Mouse (Mus musculus): ENCODE measurements around the gene Vkorc1l1. TPM values are rescaled to one million over a fixed set of nuclear protein-coding genes. Genes with fewer than 3 reads are reported as not detected.

Vkorc1l1 gene
- polyA plus RNA-seq (2014; fragmentation: Nextera tagmentation; extraction: Ambion mirVana) = 13.1 and 14.5 TPM in 2 replicates

GRCm38 (mm10) chr5:129941495-129942045 is at the start of gene Vkorc1l1:
Gene Vkorc1l1 (plus strand): TSS chr5:129941970.
- peak within 1 kb of the TSS; percentile 89 for H3K9ac ChIP-seq (ENCODE audit: low read length)
- H3K4me3 ChIP-seq (ENCODE audit: control insufficient read depth in 1 of 2, insufficient read depth in 1 of 2, low read depth in 1 of 2, low read length in 2 of 2) = peak within 1 kb of the TSS; percentile 76 to 84
- peak within 1 kb of the TSS; percentile 21 to 75; a peak in 3 of 4 replicates for H3K27ac ChIP-seq (replicated peaks in 1 of 2; ENCODE audit: control insufficient read depth in 1 of 2, insufficient read depth in 1 of 2, low read depth in 2 of 2, low read length in 2 of 2)
- H3K36me3 ChIP-seq (ENCODE audit: control insufficient read depth, insufficient read depth, low read length) = no peaks in the 10 kb centered on the region; the same call in 1 of the 2 replicates
- WGBS = 1% methylated on average over 52 of the region's 59 CpGs
- no peaks in the 10 kb centered on the region for H3K27me3 ChIP-seq (ENCODE audit: control insufficient read depth, insufficient read depth, low read length)
- peak within 1 kb of the TSS; percentile 90 for H3K4me2 ChIP-seq (ENCODE audit: low read length)
- 0 out of 4 replicates have a peak, but pooled peaks cover 0 to 7% of the 10 kb centered on the region in 2 experiments for H3K4me1 ChIP-seq (ENCODE audit: control insufficient read depth in 2 of 2, insufficient read depth in 2 of 2, low read length in 2 of 2)
- peak; percentile 96 for ATAC-seq (ENCODE audit: insufficient number of reproducible peaks, insufficient read depth, low FRiP score, low read depth)
- no peaks in the 10 kb centered on the region for H3K9me3 ChIP-seq (ENCODE audit: control insufficient read depth, low read length)

DNA sequence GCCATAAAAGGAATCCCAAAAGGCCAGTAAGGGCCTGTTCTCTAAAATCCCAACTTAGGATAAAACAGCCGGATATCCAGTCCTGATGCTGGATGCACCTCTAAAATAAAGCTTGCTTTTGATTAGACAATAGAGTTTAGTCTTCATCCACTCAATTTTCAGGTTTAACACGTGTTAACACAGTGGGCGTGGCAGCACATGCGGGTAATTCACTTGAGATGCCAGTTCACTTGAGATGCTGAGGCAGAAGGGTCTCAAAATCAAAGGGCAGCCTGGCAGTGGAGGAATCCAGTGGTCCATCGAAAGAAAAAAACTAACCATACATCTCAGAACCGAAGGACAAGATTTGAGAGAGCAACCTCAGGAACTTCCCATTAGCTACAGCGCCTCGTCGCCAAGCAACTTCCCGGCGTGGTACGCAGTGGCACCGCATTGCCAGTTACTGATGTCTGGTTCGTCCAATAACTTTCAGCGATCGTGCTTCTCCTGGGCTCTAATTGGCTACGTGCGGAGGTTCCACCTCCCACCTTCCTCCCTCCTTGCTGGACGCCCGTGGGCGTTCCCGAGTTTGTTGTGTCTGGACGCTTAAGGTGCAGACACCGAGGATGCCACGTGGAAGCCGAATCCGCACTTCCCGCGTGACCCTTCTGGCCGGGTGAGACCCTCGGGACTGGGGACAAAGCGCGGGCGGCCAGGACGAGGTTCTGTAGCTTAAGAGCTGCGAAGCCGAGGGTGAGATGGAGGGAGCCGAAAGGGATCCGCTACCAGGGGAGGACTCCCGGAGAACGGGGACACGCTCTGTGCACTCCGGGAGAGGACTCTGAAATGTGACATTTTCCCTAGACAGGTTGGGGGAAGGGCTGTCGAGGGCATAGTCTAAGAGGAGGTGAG is 46.3 kb upstream of the Vkorc1l1 start, which contains the start of gene Zbed5:
Gene Zbed5, plus strand, starts transcription at position 526 of the 891 bp plus-strand sequence.
- Histone ChIP-seq H3K9me3 (ENCODE audit: control insufficient read depth, low read length) (no peaks in the 10 kb centered on the region), H3K27ac (replicated peaks in 1 of 2; ENCODE audit: control insufficient read depth in 1 of 2, insufficient read depth in 1 of 2, low read depth in 2 of 2, low read length in 2 of 2) (no peak within 1 kb of the TSS), H3K4me2 (ENCODE audit: low read length) (peak within 1 kb of the TSS; percentile 88), H3K4me3 (ENCODE audit: control insufficient read depth in 1 of 2, insufficient read depth in 1 of 2, low read depth in 1 of 2, low read length in 2 of 2) (peak within 1 kb of the TSS; percentile 62 to 79), H3K36me3 (ENCODE audit: control insufficient read depth, insufficient read depth, low read length) (no peaks in the 10 kb centered on the region), H3K27me3 (ENCODE audit: control insufficient read depth, insufficient read depth, low read length) (no peaks in the 10 kb centered on the region), H3K9ac (ENCODE audit: low read length) (peak within 1 kb of the TSS; percentile 68), H3K4me1 (ENCODE audit: control insufficient read depth in 2 of 2, insufficient read depth in 2 of 2, low read length in 2 of 2) (peaks cover 0 to 6% of the 10 kb centered on the region in 2 experiments; a peak in 1 of 4 replicates)
- 2% methylated on average over 44 of the region's 44 CpGs for WGBS
- ATAC-seq (ENCODE audit: insufficient number of reproducible peaks, insufficient read depth, low FRiP score, low read depth) = peak; percentile 96

GRCm38 (mm10) chr5:129898449-129898848 is 43.3 kb upstream of the Vkorc1l1 start, which contains the start of gene Phkg1:
Gene Phkg1 (minus strand): TSS chr5:129898549.
- no peak within 1 kb of the TSS for H3K9ac ChIP-seq (ENCODE audit: low read length)
- H3K4me1 ChIP-seq (ENCODE audit: control insufficient read depth in 2 of 2, insufficient read depth in 2 of 2, low read length in 2 of 2) = peaks cover 0 to 6% of the 10 kb centered on the region in 2 experiments; a peak in 1 of 4 replicates
- H3K36me3 ChIP-seq (ENCODE audit: control insufficient read depth, insufficient read depth, low read length) = peaks cover 9% of the 10 kb centered on the region
- H3K4me2 ChIP-seq (ENCODE audit: low read length) = no peak within 1 kb of the TSS
- no peak for ATAC-seq (ENCODE audit: insufficient number of reproducible peaks, insufficient read depth, low FRiP score, low read depth)
- no peaks in the 10 kb centered on the region for H3K27me3 ChIP-seq (ENCODE audit: control insufficient read depth, insufficient read depth, low read length)
- H3K27ac ChIP-seq (replicated peaks in 1 of 2; ENCODE audit: control insufficient read depth in 1 of 2, insufficient read depth in 1 of 2, low read depth in 2 of 2, low read length in 2 of 2) = no peak within 1 kb of the TSS
- no peak within 1 kb of the TSS for H3K4me3 ChIP-seq (ENCODE audit: control insufficient read depth in 1 of 2, insufficient read depth in 1 of 2, low read depth in 1 of 2, low read length in 2 of 2)
- 100% methylated on average over 1 of the region's 1 CpGs for WGBS
- H3K9me3 ChIP-seq (ENCODE audit: control insufficient read depth, low read length) = no peaks in the 10 kb centered on the region

- Histone ChIP-seq H3K27me3 (ENCODE audit: control insufficient read depth, insufficient read depth, low read length) (no peaks in the 10 kb centered on the region), H3K9me3 (ENCODE audit: control insufficient read depth, low read length) (no peaks in the 10 kb centered on the region), H3K4me2 (ENCODE audit: low read length) (peak overlapping the region; percentile 86), H3K36me3 (ENCODE audit: control insufficient read depth, insufficient read depth, low read length) (peaks cover 1% of the 10 kb centered on the region), H3K4me3 (ENCODE audit: control insufficient read depth in 1 of 2, insufficient read depth in 1 of 2, low read depth in 1 of 2, low read length in 2 of 2) (peak overlapping the region; percentile 73 to 89; a peak in 3 of 4 replicates), H3K4me1 (ENCODE audit: control insufficient read depth in 2 of 2, insufficient read depth in 2 of 2, low read length in 2 of 2) (0 out of 4 replicates have a peak, but pooled peaks cover 0 to 3% of the 10 kb centered on the region in 2 experiments), H3K27ac (replicated peaks in 1 of 2; ENCODE audit: control insufficient read depth in 1 of 2, insufficient read depth in 1 of 2, low read depth in 2 of 2, low read length in 2 of 2) (peak overlapping the region in 1 of 2 experiments; percentile 55; a peak in 2 of 4 replicates), H3K9ac (ENCODE audit: low read length) (peak overlapping the region; percentile 86)
- 27% methylated on average over 4 of the region's 4 CpGs for WGBS
- no peak for ATAC-seq (ENCODE audit: insufficient number of reproducible peaks, insufficient read depth, low FRiP score, low read depth)
Measured at GRCm38 (mm10) chr5:129907775-129908174, 34.0 kb upstream of the Vkorc1l1 start.

DNA sequence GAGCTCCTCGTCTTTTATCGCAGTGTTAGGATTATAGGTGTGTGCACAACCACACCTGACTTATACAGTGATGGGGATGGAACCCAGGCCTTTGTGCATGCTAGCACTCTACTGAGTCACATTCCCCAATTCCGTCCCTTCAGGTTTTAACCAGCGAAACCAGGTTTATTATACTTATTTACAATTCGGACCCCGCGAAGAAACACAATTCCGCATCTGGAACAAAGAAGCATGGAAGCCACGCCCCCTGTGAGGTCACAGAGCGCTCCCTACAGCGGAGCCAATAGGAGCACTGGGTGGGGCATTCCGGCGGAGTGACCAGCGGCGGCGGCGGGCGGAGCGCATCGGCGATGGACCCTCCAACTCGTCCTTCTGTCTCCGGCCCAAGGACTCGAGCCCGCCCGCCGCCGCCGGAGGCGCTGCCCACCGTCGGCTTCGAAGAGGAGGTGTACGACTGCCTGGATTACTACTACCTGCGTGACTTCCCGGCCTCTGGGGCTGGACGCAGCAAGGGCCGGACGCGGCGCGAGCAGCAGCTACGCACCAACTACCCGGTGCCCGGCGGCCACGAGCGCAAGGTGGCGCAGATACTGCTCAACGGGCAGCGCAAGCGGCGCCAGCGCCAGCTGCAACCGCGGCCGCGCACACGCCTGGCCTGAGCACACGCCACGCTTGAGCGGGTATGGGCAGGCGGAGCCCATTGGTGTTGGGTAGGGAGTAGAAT is 33.4 kb upstream of the Vkorc1l1 start, which contains the start of gene Nupr1l:
Gene Nupr1l, plus strand, starts transcription at position 299 of the 724 bp plus-strand sequence.
- peak within 1 kb of the TSS; percentile 86 for H3K9ac ChIP-seq (ENCODE audit: low read length)

DNA sequence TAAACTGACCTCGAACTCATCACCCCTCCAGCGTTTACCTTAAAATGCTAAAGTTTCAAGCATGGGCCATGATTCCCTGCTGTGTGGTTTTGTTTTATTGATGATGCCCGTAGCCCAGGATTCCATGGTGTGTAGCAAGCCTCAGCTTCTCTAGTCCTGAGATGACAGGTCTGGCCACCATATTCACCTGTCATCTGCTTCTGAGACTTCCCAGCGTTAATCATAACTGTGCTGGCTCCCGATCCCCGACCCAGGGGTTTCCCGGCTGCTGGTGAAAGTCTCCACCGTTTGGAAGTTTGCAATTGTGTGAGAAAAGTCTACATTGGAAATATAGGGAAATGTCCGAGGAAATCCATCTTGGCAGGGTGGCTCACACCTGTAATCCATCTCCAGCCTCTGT is 32.6 kb upstream of the Vkorc1l1 start:
- H3K4me3 ChIP-seq (ENCODE audit: control insufficient read depth in 1 of 2, insufficient read depth in 1 of 2, low read depth in 1 of 2, low read length in 2 of 2) = peak overlapping the region in 1 of 2 experiments; percentile 73; a peak in 3 of 4 replicates
- no peaks in the 10 kb centered on the region for H3K27me3 ChIP-seq (ENCODE audit: control insufficient read depth, insufficient read depth, low read length)
- no peaks in the 10 kb centered on the region for H3K36me3 ChIP-seq (ENCODE audit: control insufficient read depth, insufficient read depth, low read length)
- ATAC-seq (ENCODE audit: insufficient number of reproducible peaks, insufficient read depth, low FRiP score, low read depth) = no peak
- H3K4me1 ChIP-seq (ENCODE audit: control insufficient read depth in 2 of 2, insufficient read depth in 2 of 2, low read length in 2 of 2) = 0 out of 4 replicates have a peak, but pooled peaks cover 0 to 3% of the 10 kb centered on the region in 2 experiments
- 74% methylated on average over 9 of the region's 9 CpGs for WGBS
- H3K9me3 ChIP-seq (ENCODE audit: control insufficient read depth, low read length) = no peaks in the 10 kb centered on the region
- peak overlapping the region; percentile 86 for H3K4me2 ChIP-seq (ENCODE audit: low read length)
- H3K27ac ChIP-seq (replicated peaks in 1 of 2; ENCODE audit: control insufficient read depth in 1 of 2, insufficient read depth in 1 of 2, low read depth in 2 of 2, low read length in 2 of 2) = no peak overlapping the region
- H3K9ac ChIP-seq (ENCODE audit: low read length) = peak overlapping the region; percentile 86; the same call in 1 of the 2 replicates

More for the DNA sequence above, 33.4 kb upstream of the Vkorc1l1 start, which contains the start of gene Nupr1l:
- Histone ChIP-seq H3K27me3 (ENCODE audit: control insufficient read depth, insufficient read depth, low read length) (no peaks in the 10 kb centered on the region), H3K4me3 (ENCODE audit: control insufficient read depth in 1 of 2, insufficient read depth in 1 of 2, low read depth in 1 of 2, low read length in 2 of 2) (peak within 1 kb of the TSS; percentile 73 to 89), H3K4me1 (ENCODE audit: control insufficient read depth in 2 of 2, insufficient read depth in 2 of 2, low read length in 2 of 2) (0 out of 4 replicates have a peak, but pooled peaks cover 0 to 3% of the 10 kb centered on the region in 2 experiments), H3K4me2 (ENCODE audit: low read length) (peak within 1 kb of the TSS; percentile 86), H3K9me3 (ENCODE audit: control insufficient read depth, low read length) (no peaks in the 10 kb centered on the region), H3K36me3 (ENCODE audit: control insufficient read depth, insufficient read depth, low read length) (no peaks in the 10 kb centered on the region), H3K27ac (replicated peaks in 1 of 2; ENCODE audit: control insufficient read depth in 1 of 2, insufficient read depth in 1 of 2, low read depth in 2 of 2, low read length in 2 of 2) (peak within 1 kb of the TSS; percentile 92 to 95)
- WGBS = under 1% methylated on average over 63 of the region's 63 CpGs
- peak; percentile 94 for ATAC-seq (ENCODE audit: insufficient number of reproducible peaks, insufficient read depth, low FRiP score, low read depth)

Measured in heart, embryonic 14.5 days (tissue).